In genomic region chr9:123717186-123718008, GRCm38 (mm10) we compare ENCODE assay signal across 7 mouse cellular contexts. TPM values are rescaled to one million over a fixed set of nuclear protein-coding genes. Genes with fewer than 3 reads are reported as not detected.
DNase-seq lines count a peak whose midpoint lies in the region; ATAC-seq lines count a peak whose summit lies in the region.

Lztfl1 (minus strand) TSS chr9:123717697.

- under 1% methylated on average over 55 of the region's 55 CpGs for WGBS in intestine, embryonic 16.5 days
- WGBS in midbrain, embryonic 11.5 days, result under 1% methylated on average over 55 of the region's 55 CpGs

- peak within 1 kb of the TSS; percentile 88 for H3K9ac ChIP-seq in intestine, embryonic 16.5 days (ENCODE audit: low read depth, low read length)
- peak within 1 kb of the TSS; percentile 75 for H3K9ac ChIP-seq in midbrain, embryonic 11.5 days (ENCODE audit: low read length)

- DNase-seq in adrenal gland, adult 8-10 months, result peak; percentile 97
- DNase-seq in embryo, embryonic 9.5 days (ENCODE audit: extremely low spot score), result peak; percentile 95
- peak; percentile 88 to 97 for DNase-seq in gastrocnemius, postnatal 4 days (ENCODE audit: low spot score in 2 of 2)
- DNase-seq in left cerebral cortex, postnatal 36 days (ENCODE audit: low spot score in 2 of 2), result peak; percentile 93 to 96
- peak; percentile 99 for DNase-seq in midbrain, embryonic 11.5 days (ENCODE audit: low spot score, missing footprints)
- DNase-seq in skeletal muscle tissue, adult 2 months (ENCODE audit: low read depth, low spot score), result peak; percentile 99

- H3K9me3 ChIP-seq in intestine, embryonic 16.5 days (ENCODE audit: control insufficient read depth, low read length), result no peaks in the 10 kb centered on the region
- H3K9me3 ChIP-seq in midbrain, embryonic 11.5 days (ENCODE audit: control insufficient read depth, low read length), result no peaks in the 10 kb centered on the region

- H3K27ac ChIP-seq in intestine, embryonic 16.5 days (ENCODE audit: low read length), result peak within 1 kb of the TSS; percentile 80
- H3K27ac ChIP-seq in midbrain, embryonic 11.5 days (ENCODE audit: low read depth, low read length), result no peak within 1 kb of the TSS

- peak within 1 kb of the TSS; percentile 88 for H3K4me3 ChIP-seq in intestine, embryonic 16.5 days (ENCODE audit: low read length)
- H3K4me3 ChIP-seq in midbrain, embryonic 11.5 days (ENCODE audit: low read depth, low read length), result peak within 1 kb of the TSS; percentile 59

- intact Hi-C loops in left cerebral cortex, postnatal 36 days (cut with DNase I), result no loop called here

- H3K4me2 ChIP-seq in intestine, embryonic 16.5 days (ENCODE audit: low read depth, low read length), result peak within 1 kb of the TSS; percentile 67
- H3K4me2 ChIP-seq in midbrain, embryonic 11.5 days, result peak within 1 kb of the TSS; percentile 77

- H3K27me3 ChIP-seq in intestine, embryonic 16.5 days (replicated peaks; ENCODE audit: control insufficient read depth, insufficient read depth, low read length), result no peaks in the 10 kb centered on the region
- H3K27me3 ChIP-seq in midbrain, embryonic 11.5 days (ENCODE audit: control insufficient read depth, insufficient read depth, low read length), result no peaks in the 10 kb centered on the region

- H3K36me3 ChIP-seq in intestine, embryonic 16.5 days (ENCODE audit: control insufficient read depth, insufficient read depth, low read length), result no peaks in the 10 kb centered on the region
- H3K36me3 ChIP-seq in midbrain, embryonic 11.5 days (ENCODE audit: control insufficient read depth, insufficient read depth, low read length), result no peaks in the 10 kb centered on the region

- peak; percentile 100 for ATAC-seq in intestine, embryonic 16.5 days
- peak; percentile 99 for ATAC-seq in midbrain, embryonic 11.5 days (ENCODE audit: low FRiP score)

- 0 out of 2 replicates have a peak, but pooled peaks cover 5% of the 10 kb centered on the region for H3K4me1 ChIP-seq in intestine, embryonic 16.5 days (ENCODE audit: control insufficient read depth, insufficient read depth, low read length)
- peaks cover 4% of the 10 kb centered on the region for H3K4me1 ChIP-seq in midbrain, embryonic 11.5 days (ENCODE audit: control insufficient read depth, insufficient read depth, low read length)

RNA-seq across cellular contexts. Expression of gene Lztfl1, which starts in this region (rescaled TPM):
- 10 to 100 TPM; 47.5 to 60.5 (median 57.4) TPM for total RNA-seq in adrenal gland, adult 8-10 months (2022)
- 10 to 100 TPM; 35.3 to 41.7 TPM for total RNA-seq in gastrocnemius, postnatal 4 days (2021)
- polyA plus RNA-seq in intestine, embryonic 16.5 days (2015; fragmentation: Nextera tagmentation; extraction: Ambion mirVana), result 33.5 and 36.7 TPM in 2 replicates
- 10 to 100 TPM; 55.8 to 77.4 TPM for total RNA-seq in left cerebral cortex, postnatal 36 days (2021)
- 50.6 and 58.4 TPM in 2 replicates for polyA plus RNA-seq in midbrain, embryonic 11.5 days (2014; fragmentation: Nextera tagmentation; extraction: Ambion mirVana)
